Mouse (Mus musculus) kidney, embryonic 15.5 days (tissue): Measurements from ENCODE around the gene C2cd2l. TPM values are rescaled to one million over a fixed set of nuclear protein-coding genes. Genes with fewer than 3 reads are reported as not detected.
"Not testable (repeated sequence)": the region's sequence is repeated elsewhere in the genome, so short reads cannot be mapped to it uniquely, and the experiment has no call there.

ENCODE experiments used
- ATAC-seq: fragments of 200-750 bp; cut with Nextera tagmentation; replicated peaks from 2 replicates; pipeline ENCODE4 v1.8.0; 2017; ENCODE audit warnings: moderate TSS enrichment; ENCODE audit not compliant: low FRiP score
- H3K27ac ChIP-seq: fragments of 300-500 bp; sonication (generic); 2 replicates; pipeline ENCODE4 v1.5.1; 2015; ENCODE audit warnings: mild to moderate bottlenecking, inconsistent platforms
- H3K27me3 ChIP-seq: fragments of 300-500 bp; sonication (generic); 2 replicates; pipeline ENCODE4 v1.6.1; 2015; ENCODE audit warnings: inconsistent platforms
- H3K36me3 ChIP-seq: fragments of 300-500 bp; sonication (generic); 2 replicates; pipeline ENCODE4 v1.6.1; 2015; ENCODE audit warnings: inconsistent platforms
- H3K4me1 ChIP-seq: fragments of 300-500 bp; sonication (generic); 2 replicates; pipeline ENCODE4 v1.6.1; 2015; ENCODE audit warnings: inconsistent platforms
- H3K4me2 ChIP-seq: fragments of 300-500 bp; sonication (generic); 2 replicates; pipeline ENCODE4 v1.6.1; 2015; ENCODE audit warnings: moderate library complexity, mild to moderate bottlenecking, inconsistent platforms
- H3K4me3 ChIP-seq: fragments of 300-500 bp; sonication (generic); replicated peaks from 2 replicates; pipeline ENCODE4 v1.5.1; 2015; ENCODE audit warnings: mild to moderate bottlenecking, inconsistent platforms
- H3K9ac ChIP-seq: fragments of 300-500 bp; sonication (generic); 2 replicates; pipeline ENCODE4 v1.6.1; 2015; ENCODE audit warnings: mild to moderate bottlenecking, inconsistent platforms
- H3K9me3 ChIP-seq: fragments of 300-500 bp; sonication (generic); replicated peaks from 2 replicates; pipeline ENCODE4 v1.6.1; 2016; ENCODE audit warnings: inconsistent platforms
- WGBS: fragments of 180-500 bp; shearing (Covaris S2); methylation state at CpG from one replicate; pipeline ENCODE4 v1.1.7; 2015; ENCODE audit warnings: mixed read lengths; 5-methylcytosine and 5-hydroxymethylcytosine counted together
- polyA plus RNA-seq: library from polyadenylated mRNA; unstranded; fragments of >200 nt; fragmentation: Nextera tagmentation; extraction: Ambion mirVana; gene quantifications from 2 replicates; pipeline ENCODE4 v1.2.1, GENCODE M21; 2015

Gene C2cd2l
- 6.6 and 8.8 TPM in 2 replicates for polyA plus RNA-seq

DNA sequence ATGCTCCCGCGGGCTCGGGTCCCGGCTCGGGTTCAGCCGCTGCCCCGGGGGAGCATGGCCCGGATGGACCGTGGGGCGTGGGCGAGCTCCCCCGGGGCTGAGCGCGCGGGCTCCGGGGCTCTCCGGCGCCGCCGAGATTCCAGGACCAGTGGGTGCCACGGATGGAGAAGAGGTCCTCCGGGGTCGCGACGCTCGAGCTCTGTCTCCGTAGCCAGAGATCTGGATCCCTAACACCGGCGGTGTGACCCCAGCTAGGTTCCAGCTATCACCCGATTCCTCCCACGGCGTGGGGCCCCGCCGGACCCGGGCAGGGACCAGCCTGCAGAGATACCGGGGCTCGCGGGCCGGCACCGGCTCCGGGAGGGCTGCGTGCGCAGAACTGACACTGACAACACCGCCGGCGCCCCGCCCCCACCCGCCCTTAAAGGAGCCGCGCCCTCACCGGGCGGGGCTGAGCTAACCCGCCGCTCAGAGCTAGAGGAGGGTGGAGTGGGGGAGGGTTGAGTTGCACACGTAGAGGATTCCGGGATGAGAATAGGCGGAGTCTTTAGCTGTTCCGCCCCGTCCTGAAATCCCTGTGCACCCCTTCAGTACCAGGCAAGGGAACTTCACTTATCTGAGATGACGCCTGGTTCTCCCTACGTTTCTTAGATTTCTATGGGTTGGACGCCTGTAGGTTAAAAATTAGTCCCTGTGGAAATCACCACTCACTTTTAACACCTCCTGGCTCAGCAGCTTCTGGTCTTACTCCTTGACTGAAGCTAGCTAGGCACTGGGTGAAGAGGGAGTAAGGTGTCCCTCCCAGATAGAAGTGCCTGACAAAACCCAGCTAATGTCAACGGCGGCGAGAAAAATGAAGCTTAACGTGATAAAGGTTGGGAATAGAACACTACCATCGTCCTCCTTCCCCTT is at the start of gene C2cd2l:
Gene C2cd2l, minus strand, starts transcription at position 399 of the 912 bp plus-strand sequence.
- H3K4me3 ChIP-seq, result peak within 1 kb of the TSS; percentile 87
- H3K27me3 ChIP-seq, result no peaks in the 10 kb centered on the region
- H3K4me2 ChIP-seq, result peak within 1 kb of the TSS; percentile 94
- peak; percentile 97 for ATAC-seq
- H3K36me3 ChIP-seq, result peaks cover 19% of the 10 kb centered on the region
- peak within 1 kb of the TSS; percentile 82 for H3K9ac ChIP-seq
- peak within 1 kb of the TSS; percentile 72 for H3K27ac ChIP-seq
- WGBS, result under 1% methylated on average over 67 of the region's 67 CpGs
- no peaks in the 10 kb centered on the region for H3K9me3 ChIP-seq
- H3K4me1 ChIP-seq, result peaks cover 33% of the 10 kb centered on the region

DNA sequence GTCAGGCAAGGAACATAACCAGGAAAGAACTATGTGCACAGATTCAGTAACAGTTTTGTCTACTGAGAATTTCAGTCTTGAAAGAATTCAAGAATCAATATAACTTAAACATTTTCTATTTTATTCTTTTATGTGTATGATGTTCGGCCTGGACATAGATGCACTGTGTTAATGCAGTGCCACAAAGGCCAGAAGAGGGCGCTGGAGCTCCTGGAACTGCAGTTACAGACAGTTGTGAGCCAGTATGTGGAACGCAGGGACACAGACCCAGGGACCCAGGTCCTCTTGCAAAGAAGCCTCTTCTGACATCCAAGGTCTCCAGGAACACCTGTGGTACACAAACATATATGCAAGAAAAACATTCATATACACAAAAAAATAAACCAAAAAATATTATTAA is 44.4 kb upstream of the C2cd2l start:
- Histone ChIP-seq H3K9ac (no peak overlapping the region), H3K27me3 (no peaks in the 10 kb centered on the region), H3K4me3 (no peak overlapping the region), H3K27ac (no peak overlapping the region), H3K9me3 (no peaks in the 10 kb centered on the region), H3K36me3 (peaks cover 5% of the 10 kb centered on the region), H3K4me2 (no peak overlapping the region), H3K4me1 (peaks cover 8% of the 10 kb centered on the region)
- 59% methylated on average over 3 of the region's 3 CpGs for WGBS
- ATAC-seq, result no peak

DNA sequence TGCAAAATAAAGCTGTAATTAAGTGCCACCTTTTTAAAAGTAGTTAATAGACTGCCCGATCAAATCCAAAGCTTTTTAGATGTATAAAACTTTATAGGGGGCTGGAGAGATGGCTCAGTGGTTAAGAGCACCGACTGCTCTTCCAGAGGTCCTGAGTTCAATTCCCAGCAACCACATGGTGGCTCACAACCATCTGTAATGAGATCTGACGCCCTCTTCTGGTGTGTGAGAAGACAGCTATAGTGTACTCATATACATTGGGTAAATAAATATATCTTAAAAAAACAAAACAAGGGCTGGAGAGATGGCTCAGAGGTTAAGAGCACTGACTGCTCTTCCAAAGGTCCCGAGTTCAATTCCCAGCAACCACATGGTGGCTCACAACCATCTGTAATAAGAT is 41.8 kb upstream of the C2cd2l start:
- peak; percentile 40; the same call in 1 of the 2 replicates for ATAC-seq
- peak overlapping the region; percentile 85 for H3K9ac ChIP-seq

DNA sequence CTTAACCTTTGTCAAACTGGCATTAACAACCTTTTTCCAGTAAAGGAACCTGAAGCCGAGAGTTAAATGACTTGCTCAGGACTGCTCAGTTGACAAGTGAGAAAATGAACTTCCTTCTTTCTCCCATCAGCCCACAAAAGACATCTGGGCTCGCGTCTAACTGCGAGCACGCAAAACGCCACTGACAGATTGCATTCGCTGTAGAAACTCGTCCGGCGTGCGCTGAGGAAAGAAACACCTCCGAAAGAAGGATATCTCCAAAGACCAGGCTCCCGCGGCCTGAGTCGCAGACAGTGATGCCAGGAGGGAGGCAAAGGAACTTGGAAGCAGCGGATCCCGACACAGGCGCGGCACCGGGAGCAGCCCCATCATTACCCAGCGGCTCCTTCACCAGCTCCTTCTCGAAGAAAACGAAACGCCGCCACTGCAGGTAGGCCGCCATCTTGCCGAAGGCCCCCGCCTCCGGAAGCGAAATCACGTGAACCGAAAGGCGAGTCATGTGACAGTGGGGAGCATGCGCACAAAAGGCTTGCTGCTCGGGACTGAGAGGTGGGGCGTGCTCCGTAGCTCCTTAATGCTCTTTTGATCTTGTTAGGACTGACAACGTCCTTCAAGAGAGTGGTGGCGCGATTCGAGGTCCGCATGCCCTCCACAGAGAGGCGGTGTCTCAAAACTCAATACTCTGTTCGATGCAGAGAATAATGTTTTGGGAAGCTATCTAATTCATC is 41.3 kb upstream of the C2cd2l start, which contains the start of gene Vps11:
Gene Vps11, minus strand, starts transcription at position 481 of the 728 bp plus-strand sequence.
- Histone ChIP-seq H3K36me3 (peaks cover 35% of the 10 kb centered on the region), H3K9me3 (no peaks in the 10 kb centered on the region), H3K4me2 (peak within 1 kb of the TSS; percentile 76), H3K27ac (peak within 1 kb of the TSS; percentile 80), H3K4me3 (peak within 1 kb of the TSS; percentile 80), H3K27me3 (no peaks in the 10 kb centered on the region), H3K4me1 (peaks cover 8% of the 10 kb centered on the region), H3K9ac (peak within 1 kb of the TSS; percentile 85)
- under 1% methylated on average over 44 of the region's 44 CpGs for WGBS
- ATAC-seq, result peak; percentile 89

More for the DNA sequence above, 41.8 kb upstream of the C2cd2l start:
- not testable (repeated sequence) for H3K4me1 ChIP-seq, H3K27me3 ChIP-seq, H3K9me3 ChIP-seq
- Histone ChIP-seq H3K27ac (peak overlapping the region; percentile 80), H3K36me3 (peaks cover 29% of the 10 kb centered on the region), H3K4me2 (peak overlapping the region; percentile 76), H3K4me3 (peak overlapping the region; percentile 80)
- WGBS, result 43% methylated on average over 4 of the region's 4 CpGs

DNA sequence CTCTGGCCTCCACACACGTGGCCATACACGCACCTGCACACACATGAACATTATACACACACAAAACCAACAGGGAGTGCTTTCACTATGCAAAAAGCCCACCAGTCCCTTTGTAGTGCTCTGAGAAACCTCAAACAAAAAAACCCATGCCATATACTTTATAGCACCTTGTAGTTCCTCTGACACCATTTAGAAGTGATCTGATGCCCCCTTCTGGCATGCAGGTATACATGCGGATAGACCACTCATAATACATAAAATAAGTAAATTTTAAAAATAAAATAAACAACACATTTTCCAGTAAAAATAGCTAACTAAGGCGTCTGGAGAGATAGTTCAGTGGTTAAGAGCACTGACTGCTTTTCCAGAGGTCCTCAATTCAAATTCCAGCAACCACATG is 37.1 kb upstream of the C2cd2l start:
- H3K4me2 ChIP-seq, result no peak overlapping the region
- no peak overlapping the region for H3K27ac ChIP-seq
- no peaks in the 10 kb centered on the region for H3K27me3 ChIP-seq
- 73% methylated on average over 4 of the region's 4 CpGs for WGBS
- H3K9ac ChIP-seq, result no peak overlapping the region
- no peaks in the 10 kb centered on the region for H3K9me3 ChIP-seq
- H3K36me3 ChIP-seq, result peaks cover 77% of the 10 kb centered on the region
- peaks cover 8% of the 10 kb centered on the region for H3K4me1 ChIP-seq
- no peak overlapping the region for H3K4me3 ChIP-seq
- ATAC-seq, result no peak

DNA sequence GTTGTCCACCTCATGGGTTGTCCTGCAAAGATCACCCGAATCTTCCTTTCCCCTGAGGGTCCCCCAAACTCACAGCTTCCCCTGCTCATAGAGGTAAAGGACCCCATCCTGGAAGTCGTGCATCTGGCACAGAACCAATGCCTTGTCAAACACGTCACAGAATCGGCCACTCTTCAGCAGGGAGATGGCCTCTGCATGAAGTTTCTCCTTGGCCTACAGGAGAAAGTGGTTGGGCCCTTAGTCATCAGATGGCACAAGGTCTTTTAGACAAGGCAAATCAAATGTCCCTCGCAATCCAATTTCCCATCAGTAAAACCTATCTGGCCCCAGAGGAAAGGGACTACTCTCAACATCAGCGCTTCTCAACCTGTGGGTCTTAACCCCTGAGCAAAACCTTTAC is 33.1 kb upstream of the C2cd2l start:
- Histone ChIP-seq H3K36me3 (peaks cover 98% of the 10 kb centered on the region), H3K27me3 (no peaks in the 10 kb centered on the region), H3K4me2 (no peak overlapping the region), H3K27ac (no peak overlapping the region), H3K4me3 (no peak overlapping the region), H3K4me1 (no peaks in the 10 kb centered on the region), H3K9ac (no peak overlapping the region), H3K9me3 (no peaks in the 10 kb centered on the region)
- whole genome bisulfite sequencing, result 95% methylated on average over 6 of the region's 6 CpGs
- no peak for ATAC-seq

DNA sequence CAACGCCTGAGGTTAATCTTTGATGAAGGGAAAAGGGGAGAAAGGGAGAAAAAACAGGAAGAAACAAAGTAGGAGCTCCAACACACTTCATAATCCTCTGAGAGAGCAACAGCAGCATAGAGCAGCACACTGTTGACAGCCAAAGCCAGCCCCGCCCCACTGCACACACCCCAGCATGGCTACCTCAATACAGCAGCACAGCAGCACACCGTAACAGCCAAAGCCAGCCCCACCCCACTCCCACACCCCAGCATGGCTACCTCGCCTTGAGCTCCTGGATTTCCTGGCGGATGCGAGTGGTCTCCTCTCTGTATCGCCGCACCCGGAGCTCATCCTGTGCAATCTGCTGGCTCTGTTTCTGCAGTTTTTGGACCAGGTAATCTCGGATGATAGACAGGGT is 32.3 kb upstream of the C2cd2l start:
- no peak for ATAC-seq
- WGBS, result 91% methylated on average over 10 of the region's 10 CpGs
- no peak overlapping the region for H3K27ac ChIP-seq
- H3K4me3 ChIP-seq, result no peak overlapping the region
- H3K27me3 ChIP-seq, result no peaks in the 10 kb centered on the region
- H3K4me2 ChIP-seq, result no peak overlapping the region
- no peaks in the 10 kb centered on the region for H3K4me1 ChIP-seq
- no peak overlapping the region for H3K9ac ChIP-seq
- H3K9me3 ChIP-seq, result no peaks in the 10 kb centered on the region
- H3K36me3 ChIP-seq, result peaks cover 98% of the 10 kb centered on the region

DNA sequence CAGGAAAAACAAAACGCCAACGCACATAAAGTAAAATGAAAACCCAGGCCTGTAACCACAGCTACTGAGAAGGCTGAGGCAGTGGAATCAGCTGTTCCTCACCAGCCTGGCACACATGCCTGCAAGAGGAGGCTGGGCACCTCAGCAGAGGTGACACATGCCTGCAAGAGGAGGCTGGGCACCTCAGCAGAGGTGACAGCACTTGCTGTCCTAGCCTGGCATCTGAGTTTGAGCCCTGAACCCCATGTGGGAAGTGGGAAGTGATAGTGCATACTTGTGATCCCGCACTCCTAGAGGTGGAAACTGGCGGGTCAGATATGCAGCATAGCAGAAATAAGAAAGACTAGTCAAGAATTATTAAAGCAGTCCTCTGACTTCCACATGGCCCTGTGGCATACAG is 31.3 kb upstream of the C2cd2l start:
- ATAC-seq, result no peak
- no peaks in the 10 kb centered on the region for H3K4me1 ChIP-seq
- H3K27ac ChIP-seq, result no peak overlapping the region
- no peak overlapping the region for H3K9ac ChIP-seq
- 94% methylated on average over 4 of the region's 4 CpGs for WGBS
- no peaks in the 10 kb centered on the region for H3K9me3 ChIP-seq
- H3K4me2 ChIP-seq, result no peak overlapping the region
- peaks cover 98% of the 10 kb centered on the region for H3K36me3 ChIP-seq
- H3K27me3 ChIP-seq, result no peaks in the 10 kb centered on the region
- H3K4me3 ChIP-seq, result no peak overlapping the region

DNA sequence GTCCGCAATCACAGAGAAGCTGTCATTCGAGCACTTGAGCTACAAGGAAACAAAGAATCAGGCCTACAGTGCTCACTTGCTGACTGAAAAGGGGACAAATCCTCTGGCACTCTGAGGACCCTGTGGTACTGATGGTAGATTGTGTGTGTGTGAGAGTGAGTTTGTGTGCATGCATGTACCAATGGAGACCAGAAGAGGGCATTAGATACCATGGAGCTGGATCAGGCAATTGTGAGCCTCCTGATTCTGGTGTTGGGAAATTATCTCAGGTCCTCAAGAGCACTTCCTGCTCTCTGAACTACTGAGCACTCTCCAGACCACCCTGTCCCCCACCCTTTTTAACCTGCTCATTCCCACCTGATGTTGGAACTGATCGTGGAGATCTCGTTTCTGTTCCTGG is 28.5 kb upstream of the C2cd2l start:
- H3K36me3 ChIP-seq, result peaks cover 71% of the 10 kb centered on the region
- 97% methylated on average over 4 of the region's 4 CpGs for WGBS
- no peaks in the 10 kb centered on the region for H3K27me3 ChIP-seq
- peaks cover 3% of the 10 kb centered on the region; the same call in 1 of the 2 replicates for H3K4me1 ChIP-seq
- H3K4me3 ChIP-seq, result no peak overlapping the region
- no peak overlapping the region for H3K27ac ChIP-seq
- H3K4me2 ChIP-seq, result no peak overlapping the region
- no peaks in the 10 kb centered on the region for H3K9me3 ChIP-seq
- no peak for ATAC-seq
- no peak overlapping the region for H3K9ac ChIP-seq

DNA sequence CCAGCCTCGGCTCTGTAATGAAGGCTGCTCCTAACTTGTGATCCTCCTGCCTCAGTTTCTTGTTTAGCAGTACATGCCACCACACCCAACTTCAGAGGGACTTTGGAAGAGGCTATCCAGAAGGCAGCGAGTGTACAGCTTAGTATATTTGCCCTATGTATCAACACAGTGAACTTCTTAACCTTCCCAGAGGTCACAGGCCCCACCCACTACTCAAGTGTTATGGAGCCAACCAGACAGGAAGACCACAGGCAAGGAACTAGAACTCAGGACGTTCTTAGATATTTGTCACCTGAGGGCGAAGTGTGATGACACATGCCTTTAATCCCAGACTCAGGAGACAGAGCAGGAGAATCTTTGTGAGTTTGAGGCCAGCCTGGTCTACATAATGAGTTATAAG is 27.5 kb upstream of the C2cd2l start:
- Histone ChIP-seq H3K4me3 (no peak overlapping the region), H3K9ac (no peak overlapping the region), H3K4me2 (no peak overlapping the region), H3K27me3 (no peaks in the 10 kb centered on the region), H3K27ac (no peak overlapping the region), H3K9me3 (no peaks in the 10 kb centered on the region), H3K36me3 (peaks cover 62% of the 10 kb centered on the region), H3K4me1 (peaks cover 11% of the 10 kb centered on the region)
- ATAC-seq, result no peak
- WGBS, result 91% methylated on average over 4 of the region's 4 CpGs

DNA sequence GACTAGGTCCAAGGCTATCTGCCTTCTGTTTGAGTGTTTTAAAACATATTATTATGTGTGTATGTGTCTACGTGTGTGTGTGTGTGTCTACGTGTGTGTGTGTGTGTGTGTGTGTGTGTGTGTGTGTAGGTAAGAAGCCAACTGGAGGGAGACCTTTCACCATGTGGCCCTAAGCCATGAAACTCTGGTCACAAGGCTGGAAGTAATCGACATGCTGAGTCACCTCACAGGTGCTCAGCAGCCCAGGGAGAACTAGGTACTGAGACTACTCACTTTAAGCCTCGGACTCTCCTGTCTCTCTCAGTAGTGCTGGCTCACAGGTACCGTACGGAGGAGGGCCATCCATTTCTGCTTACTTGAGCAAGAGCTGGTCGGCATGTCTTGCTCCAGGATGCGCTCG is 27.1 kb upstream of the C2cd2l start:
- Histone ChIP-seq H3K4me3 (no peak overlapping the region), H3K4me1 (peaks cover 16% of the 10 kb centered on the region), H3K9ac (no peak overlapping the region), H3K36me3 (peaks cover 57% of the 10 kb centered on the region), H3K9me3 (no peaks in the 10 kb centered on the region), H3K27ac (no peak overlapping the region), H3K27me3 (no peaks in the 10 kb centered on the region), H3K4me2 (no peak overlapping the region)
- 90% methylated on average over 9 of the region's 9 CpGs for WGBS
- no peak for ATAC-seq
